In the genomic region with DNA sequence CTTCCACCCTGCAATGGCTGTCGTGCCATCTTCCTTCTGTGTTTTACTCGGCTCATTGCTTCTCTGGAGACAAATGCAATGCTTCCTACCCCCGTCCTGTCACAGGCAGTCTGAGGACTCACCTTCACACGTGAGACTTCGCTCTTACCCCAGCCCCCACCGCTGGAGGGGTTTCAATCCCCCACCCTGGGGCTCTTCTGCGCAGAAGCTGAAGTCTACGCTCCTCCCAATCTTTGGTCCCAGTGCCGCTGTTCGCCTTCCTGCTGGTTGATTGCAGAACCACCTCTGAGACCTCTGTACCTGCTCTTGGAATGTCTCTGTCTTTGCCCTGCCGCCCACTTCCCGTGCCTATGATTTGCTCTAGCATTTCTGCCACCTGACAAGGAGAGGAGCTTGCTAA, we compare ENCODE assay signal across 24 mouse cellular contexts.
"Had no signal": no experiment of that assay in that cellular context is flagged by ENCODE, and none has a peak within 500 bp of the region (broad histone marks: within the 10 kb centered on the region; RNA-seq: fewer than 3 reads in every experiment).

No protein-coding gene starts in this region.

- DNase-seq: gastrocnemius, adult 2 months; gastrocnemius, postnatal 10 days; gastrocnemius, postnatal 25 days; heart, adult 18-20 months; heart, postnatal 10 days; heart, postnatal 4 days; kidney, adult 11 months; kidney, adult 2 months; kidney, adult 9 months; kidney, postnatal 14 days; kidney, postnatal 36 days; layer of hippocampus, adult 9-11 months; layer of hippocampus, postnatal 36 days; left cerebral cortex, postnatal 4 days; liver, embryonic 13.5 days had no signal

- H3K36me3 ChIP-seq: hindbrain, embryonic 10.5 days; hindbrain, embryonic 12.5 days had no signal

- H3K9me3 ChIP-seq: heart, embryonic 10.5 days; heart, embryonic 12.5 days; hindbrain, embryonic 10.5 days; hindbrain, embryonic 12.5 days; kidney, embryonic 15.5 days; limb, embryonic 13.5 days; limb, embryonic 15.5 days; liver, embryonic 13.5 days had no signal

- H3K4me1 ChIP-seq: heart, embryonic 10.5 days; heart, embryonic 12.5 days; hindbrain, embryonic 10.5 days; hindbrain, embryonic 12.5 days; kidney, embryonic 15.5 days; limb, embryonic 13.5 days; limb, embryonic 15.5 days; liver, embryonic 13.5 days had no signal

- H3K27me3 ChIP-seq: heart, embryonic 12.5 days; hindbrain, embryonic 12.5 days; kidney, embryonic 15.5 days; limb, embryonic 13.5 days; limb, embryonic 15.5 days; liver, embryonic 13.5 days had no signal

- H3K9ac ChIP-seq: heart, embryonic 12.5 days; hindbrain, embryonic 12.5 days; hindbrain, embryonic 14.5 days; kidney, embryonic 15.5 days; limb, embryonic 13.5 days; limb, embryonic 15.5 days; liver, embryonic 13.5 days had no signal

- H3K27ac ChIP-seq: gastrocnemius, adult 2 months; heart, embryonic 10.5 days; hindbrain, embryonic 10.5 days; hindbrain, embryonic 12.5 days; hindbrain, embryonic 14.5 days; kidney, embryonic 15.5 days; kidney, postnatal 0 days; limb, embryonic 13.5 days; limb, embryonic 15.5 days; liver, embryonic 13.5 days had no signal

- H3K4me3 ChIP-seq: gastrocnemius, adult 2 months; heart, embryonic 10.5 days; heart, embryonic 12.5 days; hindbrain, embryonic 10.5 days; hindbrain, embryonic 12.5 days; kidney, embryonic 15.5 days; limb, embryonic 13.5 days; limb, embryonic 15.5 days; liver, embryonic 13.5 days had no signal
